Mouse (Mus musculus): ENCODE data around the gene Tnrc6b.

GRCm38 (mm10) chr15:80716631-80717135 lies 5.6 kb downstream of the Tnrc6b start:
- TF ChIP-seq GATA1 (IDR thresholded peaks at IDR 0.05; ENCODE audit: low read length) (no peak), TAL1 (IDR thresholded peaks at IDR 0.05; ENCODE audit: low read length) (no peak)

Measured in erythroblast, embryonic 14.5 days (primary cell).